Mouse (Mus musculus): Measurements from ENCODE around the gene Chrm1. TPM values are rescaled to one million over a fixed set of nuclear protein-coding genes. Genes with fewer than 3 reads are reported as not detected.

Chrm1 gene
- not detected for polyA plus RNA-seq (2014; fragmentation: Illumina TruSeq; extraction: RNeasy Lipid Tissue Mini Kit (QIAGEN cat#74804); ENCODE audit: low read depth, low replicate concordance)

GRCm38 (mm10) chr19:8663360-8663839, at the start of gene Chrm1:
Gene Chrm1, plus strand, starts transcription at chr19:8663789.

GRCm38 (mm10) chr19:8617904-8618303, 45.7 kb upstream of the Chrm1 start, which contains the start of gene Slc22a6:
Gene Slc22a6, plus strand, starts transcription at chr19:8618039.

GRCm38 (mm10) chr19:8722907-8723573, 59.5 kb downstream of the Chrm1 start, which contains the start of gene Slc3a2:
Gene Slc3a2, minus strand, starts transcription at chr19:8723369.

Other genes starting within 250 kb of the Chrm1 start
- not detected for gene Slc22a8, start 72.5 kb upstream of the Chrm1 start, polyA plus RNA-seq (2014; fragmentation: Illumina TruSeq; extraction: RNeasy Lipid Tissue Mini Kit (QIAGEN cat#74804); ENCODE audit: low read depth, low replicate concordance)
- not detected for gene Slc22a6, start 45.8 kb upstream of the Chrm1 start, polyA plus RNA-seq (2014; fragmentation: Illumina TruSeq; extraction: RNeasy Lipid Tissue Mini Kit (QIAGEN cat#74804); ENCODE audit: low read depth, low replicate concordance)
- gene Slc3a2, start 59.6 kb downstream of the Chrm1 start, polyA plus RNA-seq (2014; fragmentation: Illumina TruSeq; extraction: RNeasy Lipid Tissue Mini Kit (QIAGEN cat#74804); ENCODE audit: low read depth, low replicate concordance), result 109 TPM
- gene Wdr74, start 72.0 kb downstream of the Chrm1 start, polyA plus RNA-seq (2014; fragmentation: Illumina TruSeq; extraction: RNeasy Lipid Tissue Mini Kit (QIAGEN cat#74804); ENCODE audit: low read depth, low replicate concordance), result 12.8 TPM
- gene 1700092M07Rik, start 76.9 kb downstream of the Chrm1 start, polyA plus RNA-seq (2014; fragmentation: Illumina TruSeq; extraction: RNeasy Lipid Tissue Mini Kit (QIAGEN cat#74804); ENCODE audit: low read depth, low replicate concordance), result 11.7 TPM
- 48.6 TPM for gene Stx5a, start 77.6 kb downstream of the Chrm1 start, polyA plus RNA-seq (2014; fragmentation: Illumina TruSeq; extraction: RNeasy Lipid Tissue Mini Kit (QIAGEN cat#74804); ENCODE audit: low read depth, low replicate concordance)
- 182 TPM for gene Nxf1, start 93.3 kb downstream of the Chrm1 start, polyA plus RNA-seq (2014; fragmentation: Illumina TruSeq; extraction: RNeasy Lipid Tissue Mini Kit (QIAGEN cat#74804); ENCODE audit: low read depth, low replicate concordance)
- 4.5 TPM for gene Tmem223, start 107.2 kb downstream of the Chrm1 start, polyA plus RNA-seq (2014; fragmentation: Illumina TruSeq; extraction: RNeasy Lipid Tissue Mini Kit (QIAGEN cat#74804); ENCODE audit: low read depth, low replicate concordance)
- 14.4 TPM for gene Tmem179b, start 110.7 kb downstream of the Chrm1 start, polyA plus RNA-seq (2014; fragmentation: Illumina TruSeq; extraction: RNeasy Lipid Tissue Mini Kit (QIAGEN cat#74804); ENCODE audit: low read depth, low replicate concordance)
- 3.2 TPM for gene Taf6l, start 122.6 kb downstream of the Chrm1 start, polyA plus RNA-seq (2014; fragmentation: Illumina TruSeq; extraction: RNeasy Lipid Tissue Mini Kit (QIAGEN cat#74804); ENCODE audit: low read depth, low replicate concordance)
- gene Polr2g, start 134.8 kb downstream of the Chrm1 start, polyA plus RNA-seq (2014; fragmentation: Illumina TruSeq; extraction: RNeasy Lipid Tissue Mini Kit (QIAGEN cat#74804); ENCODE audit: low read depth, low replicate concordance), result 51.5 TPM
- 5.3 TPM for gene Zbtb3, start 138.8 kb downstream of the Chrm1 start, polyA plus RNA-seq (2014; fragmentation: Illumina TruSeq; extraction: RNeasy Lipid Tissue Mini Kit (QIAGEN cat#74804); ENCODE audit: low read depth, low replicate concordance)
- gene Ttc9c, start 155.5 kb downstream of the Chrm1 start, polyA plus RNA-seq (2014; fragmentation: Illumina TruSeq; extraction: RNeasy Lipid Tissue Mini Kit (QIAGEN cat#74804); ENCODE audit: low read depth, low replicate concordance), result 14.5 TPM
- gene Hnrnpul2, start 156.2 kb downstream of the Chrm1 start, polyA plus RNA-seq (2014; fragmentation: Illumina TruSeq; extraction: RNeasy Lipid Tissue Mini Kit (QIAGEN cat#74804); ENCODE audit: low read depth, low replicate concordance), result 45.8 TPM
- gene AC129217.1, start 166.0 kb downstream of the Chrm1 start, polyA plus RNA-seq (2014; fragmentation: Illumina TruSeq; extraction: RNeasy Lipid Tissue Mini Kit (QIAGEN cat#74804); ENCODE audit: low read depth, low replicate concordance), result 0.76 TPM
- 360 TPM for gene Bscl2, start 173.7 kb downstream of the Chrm1 start, polyA plus RNA-seq (2014; fragmentation: Illumina TruSeq; extraction: RNeasy Lipid Tissue Mini Kit (QIAGEN cat#74804); ENCODE audit: low read depth, low replicate concordance)
- gene Gng3, start 175.4 kb downstream of the Chrm1 start, polyA plus RNA-seq (2014; fragmentation: Illumina TruSeq; extraction: RNeasy Lipid Tissue Mini Kit (QIAGEN cat#74804); ENCODE audit: low read depth, low replicate concordance), result 0.53 TPM
- gene Lrrn4cl, start 187.0 kb downstream of the Chrm1 start, polyA plus RNA-seq (2014; fragmentation: Illumina TruSeq; extraction: RNeasy Lipid Tissue Mini Kit (QIAGEN cat#74804); ENCODE audit: low read depth, low replicate concordance), result 0.56 TPM
- gene Ubxn1, start 207.7 kb downstream of the Chrm1 start, polyA plus RNA-seq (2014; fragmentation: Illumina TruSeq; extraction: RNeasy Lipid Tissue Mini Kit (QIAGEN cat#74804); ENCODE audit: low read depth, low replicate concordance), result 23.5 TPM
- 2.4 TPM for gene Uqcc3, start 217.1 kb downstream of the Chrm1 start, polyA plus RNA-seq (2014; fragmentation: Illumina TruSeq; extraction: RNeasy Lipid Tissue Mini Kit (QIAGEN cat#74804); ENCODE audit: low read depth, low replicate concordance)
- 107 TPM for gene Lbhd1, start 219.9 kb downstream of the Chrm1 start, polyA plus RNA-seq (2014; fragmentation: Illumina TruSeq; extraction: RNeasy Lipid Tissue Mini Kit (QIAGEN cat#74804); ENCODE audit: low read depth, low replicate concordance)
- gene Gm49403, start 220.1 kb downstream of the Chrm1 start, polyA plus RNA-seq (2014; fragmentation: Illumina TruSeq; extraction: RNeasy Lipid Tissue Mini Kit (QIAGEN cat#74804); ENCODE audit: low read depth, low replicate concordance), result not detected
- 35.7 TPM for gene 1810009A15Rik, start 225.1 kb downstream of the Chrm1 start, polyA plus RNA-seq (2014; fragmentation: Illumina TruSeq; extraction: RNeasy Lipid Tissue Mini Kit (QIAGEN cat#74804); ENCODE audit: low read depth, low replicate concordance)
- gene Gm49416, start 225.1 kb downstream of the Chrm1 start, polyA plus RNA-seq (2014; fragmentation: Illumina TruSeq; extraction: RNeasy Lipid Tissue Mini Kit (QIAGEN cat#74804); ENCODE audit: low read depth, low replicate concordance), result not detected
- gene Ints5, start 229.2 kb downstream of the Chrm1 start, polyA plus RNA-seq (2014; fragmentation: Illumina TruSeq; extraction: RNeasy Lipid Tissue Mini Kit (QIAGEN cat#74804); ENCODE audit: low read depth, low replicate concordance), result 0.32 TPM
- gene Ganab, start 234.3 kb downstream of the Chrm1 start, polyA plus RNA-seq (2014; fragmentation: Illumina TruSeq; extraction: RNeasy Lipid Tissue Mini Kit (QIAGEN cat#74804); ENCODE audit: low read depth, low replicate concordance), result 30.6 TPM